Mouse (Mus musculus): ENCODE results near the gene Mr1.

- TF ChIP-seq POLR2A (IDR thresholded peaks at IDR 0.05; ENCODE audit: borderline replicate concordance, extremely low read depth, insufficient read depth, insufficient read length, poor library complexity, severe bottlenecking) (no peak), CTCF (IDR thresholded peaks at IDR 0.05; ENCODE audit: borderline replicate concordance, extremely low read depth, insufficient read depth, insufficient read length) (no peak)
Observed at GRCm38 (mm10) chr1:155088046-155088445, 58.6 kb downstream of the Mr1 start.
